Mouse (Mus musculus) large intestine, adult 2 months (tissue): ENCODE measurements around the gene Cxcl15. TPM values are rescaled to one million over a fixed set of nuclear protein-coding genes. Genes with fewer than 3 reads are reported as not detected.
"Not testable (repeated sequence)": the region's sequence is repeated elsewhere in the genome, so short reads cannot be mapped to it uniquely, and the experiment has no call there.

ENCODE experiments used
- DNase-seq: peaks from one replicate; pipeline ENCODE4 v3.0.0-alpha.2; 2012; ENCODE audit warnings: low read depth, low spot score
- WGBS: fragments of 180-500 bp; shearing (Covaris S2); methylation state at CpG from one replicate; pipeline ENCODE4 v1.1.7; 2018; 5-methylcytosine and 5-hydroxymethylcytosine counted together
- polyA plus RNA-seq: library from polyadenylated mRNA; depleted of rRNA; stranded (reverse); fragments of >200 nt; gene quantifications from 2 replicates; pipeline ENCODE4 v1.2.3, GENCODE M21; 2012

The Cxcl15 gene
- polyA plus RNA-seq, 1 experiment = not detected

DNA sequence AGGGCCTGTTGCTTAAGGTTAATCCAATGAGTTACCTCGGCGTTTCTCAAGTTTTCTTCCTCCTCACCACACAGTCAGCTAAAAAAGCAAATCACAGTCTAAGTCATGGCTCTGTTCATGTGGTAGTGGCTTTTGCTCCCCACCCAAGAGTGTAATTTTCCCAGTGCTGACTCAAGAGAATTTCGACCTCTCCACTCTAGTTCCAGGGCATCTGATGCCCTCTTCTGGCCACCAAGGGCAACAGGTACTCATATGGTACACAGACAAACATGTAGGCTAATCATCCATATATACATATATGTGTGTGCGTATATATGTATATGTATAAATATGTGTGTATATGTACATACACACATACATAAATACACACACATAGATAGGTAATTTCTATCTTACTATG lies 6.2 kb upstream of the Cxcl15 start:
- 80% methylated on average over 4 of the region's 4 CpGs for WGBS
- DNase-seq = no peak

DNA sequence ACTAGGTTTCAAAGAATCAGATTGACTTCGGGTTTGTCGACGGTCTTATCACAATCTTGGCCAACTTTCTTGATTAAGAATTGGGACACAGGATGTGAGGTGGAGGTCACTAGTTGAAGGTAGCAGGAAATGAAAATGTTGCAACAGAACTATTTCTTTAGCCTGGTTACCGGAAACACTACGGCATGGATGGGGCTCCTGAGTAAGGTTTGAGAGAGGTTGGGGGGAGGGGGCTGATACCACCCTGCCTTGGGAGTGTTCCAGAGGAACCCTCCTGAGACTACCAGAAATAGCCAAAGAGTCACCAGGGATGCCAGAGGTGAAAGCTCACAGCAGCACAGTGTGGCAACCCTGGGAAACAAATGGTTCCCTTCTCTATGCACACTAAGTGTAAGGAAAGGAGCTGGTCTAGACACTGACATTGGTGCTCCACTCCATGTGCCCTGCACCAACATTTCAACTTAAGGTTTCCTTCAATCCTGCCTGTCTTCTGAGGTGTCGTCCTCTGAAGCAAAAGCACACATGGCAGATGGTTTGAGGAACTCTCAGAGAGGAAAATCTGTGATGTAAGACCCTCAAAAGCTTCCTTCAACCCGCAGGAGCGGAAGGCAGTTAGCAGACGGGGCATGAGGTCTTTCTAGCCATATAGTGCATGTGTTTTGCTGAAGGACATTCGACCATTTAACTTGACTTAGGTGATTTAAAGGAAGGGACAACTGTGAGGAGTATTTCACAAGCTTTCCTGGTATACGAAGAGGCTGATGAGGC lies 4.8 kb upstream of the Cxcl15 start:
- WGBS = 69% methylated on average over 11 of the region's 11 CpGs
- no peak for DNase-seq

GRCm38 (mm10) chr5:90790074-90790502 lies 4.2 kb upstream of the Cxcl15 start:
- DNase-seq = no peak

DNA sequence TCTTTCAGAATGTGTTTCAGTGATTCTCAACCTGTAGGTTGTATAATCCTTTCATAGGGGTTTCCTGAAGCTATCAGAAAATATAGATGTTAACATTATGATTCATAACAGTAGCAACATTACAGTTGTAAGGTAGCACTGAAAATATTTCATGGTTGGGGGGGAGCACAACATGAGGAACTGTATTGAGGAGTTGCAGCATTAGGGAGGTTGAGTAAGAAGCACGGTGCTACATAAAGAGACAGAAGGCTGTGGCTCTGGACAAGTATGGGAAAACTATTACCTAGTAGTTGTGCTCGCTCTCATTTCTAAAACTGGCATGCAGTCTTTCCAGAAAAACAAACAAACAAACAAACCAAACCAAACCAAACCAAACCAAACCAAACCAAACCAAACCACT lies 1.1 kb downstream of the Cxcl15 start:
- not testable (repeated sequence) for DNase-seq
- WGBS = 95% methylated on average over 2 of the region's 2 CpGs

More at GRCm38 (mm10) chr5:90790074-90790502, 4.2 kb upstream of the Cxcl15 start:
- 43% methylated on average over 8 of the region's 8 CpGs for WGBS

- no peak for DNase-seq
Measured at GRCm38 (mm10) chr5:90804574-90804973, 10.2 kb downstream of the Cxcl15 start.

GRCm38 (mm10) chr5:90806050-90806449 lies 11.7 kb downstream of the Cxcl15 start:
- DNase-seq = no peak

DNA sequence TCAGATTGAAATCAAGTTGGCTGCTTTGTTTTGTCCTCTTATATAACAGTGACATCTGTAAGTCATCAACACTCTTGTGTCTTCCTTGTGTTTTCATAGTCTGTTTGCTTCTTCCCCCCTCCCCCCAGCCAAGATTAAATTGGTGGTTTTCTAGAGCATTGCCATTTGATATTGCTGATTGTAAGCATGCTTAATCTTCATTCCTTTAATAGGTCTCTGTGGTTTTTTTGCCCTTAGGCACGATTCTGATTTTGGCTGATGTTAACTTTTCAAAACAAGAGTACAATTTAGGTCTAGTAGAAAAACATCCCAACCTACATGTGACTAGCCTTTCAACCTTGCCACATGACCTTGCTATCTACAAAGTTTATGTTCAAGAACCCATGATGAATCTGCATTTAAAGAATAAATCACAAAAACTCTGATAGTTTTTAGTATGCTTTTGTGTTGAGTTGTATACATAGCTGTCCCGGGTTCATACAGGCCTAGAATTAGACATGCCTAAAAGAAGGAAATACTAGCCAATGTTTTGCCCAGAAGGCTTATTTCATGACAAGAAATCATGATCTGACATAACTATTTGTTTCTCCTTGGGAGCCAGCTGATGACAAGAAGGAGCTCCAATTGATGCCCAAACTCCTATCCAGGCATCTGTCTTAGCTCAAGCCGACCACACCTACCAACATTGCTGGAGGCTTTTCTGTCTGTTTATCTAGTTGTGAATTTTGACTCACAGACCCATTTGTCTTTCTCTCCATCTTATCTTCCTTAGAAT lies 13.0 kb downstream of the Cxcl15 start:
- WGBS = 77% methylated on average over 3 of the region's 3 CpGs

DNA sequence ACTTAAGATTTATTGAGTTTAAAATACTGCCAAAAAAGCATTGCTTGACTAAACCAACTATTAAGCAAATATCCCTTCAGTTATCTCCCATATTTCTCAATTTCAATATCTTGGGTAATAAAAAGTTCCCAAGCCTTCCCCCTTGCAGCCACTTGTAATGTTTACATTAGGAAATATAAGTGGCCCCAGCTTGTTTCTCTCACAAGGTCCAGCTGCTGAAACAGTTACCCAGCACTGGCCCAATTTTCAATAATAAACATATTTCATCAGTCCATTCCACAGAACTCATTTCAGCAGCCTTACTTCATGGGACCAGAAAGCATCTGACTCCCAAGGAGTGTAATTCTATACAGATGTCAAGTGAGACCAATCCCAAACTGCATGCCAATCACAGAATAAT lies 25.4 kb downstream of the Cxcl15 start:
- no peak for DNase-seq

More for the DNA sequence above, 13.0 kb downstream of the Cxcl15 start:
- DNase-seq = no peak

GRCm38 (mm10) chr5:90832145-90832767 lies 37.9 kb downstream of the Cxcl15 start:
- no peak for DNase-seq
- 58% methylated on average over 11 of the region's 11 CpGs for WGBS

- whole genome bisulfite sequencing = 78% methylated on average over 8 of the region's 8 CpGs
- DNase-seq = no peak
Measured at GRCm38 (mm10) chr5:90832768-90833388, 38.5 kb downstream of the Cxcl15 start.

DNA sequence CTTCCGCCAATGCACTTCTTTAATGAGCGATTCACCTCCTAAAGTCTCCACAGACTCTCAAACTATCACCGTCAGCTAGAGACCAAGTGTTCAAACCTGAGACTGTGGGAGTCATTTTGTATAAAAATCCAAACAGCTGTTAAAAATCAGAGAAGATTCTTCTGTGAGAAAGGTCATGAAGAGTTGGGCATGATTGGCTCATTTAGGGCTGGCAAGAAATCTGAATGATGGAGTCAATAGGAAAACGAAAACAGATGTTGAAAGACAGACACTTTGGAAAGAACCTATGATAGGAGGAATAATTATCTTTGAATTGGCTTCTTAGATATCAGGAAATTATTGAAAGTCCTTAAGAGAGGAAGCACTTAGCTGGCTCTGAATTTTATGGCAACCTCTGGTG lies 40.1 kb downstream of the Cxcl15 start:
- 86% methylated on average over 4 of the region's 4 CpGs for WGBS
- no peak for DNase-seq

DNA sequence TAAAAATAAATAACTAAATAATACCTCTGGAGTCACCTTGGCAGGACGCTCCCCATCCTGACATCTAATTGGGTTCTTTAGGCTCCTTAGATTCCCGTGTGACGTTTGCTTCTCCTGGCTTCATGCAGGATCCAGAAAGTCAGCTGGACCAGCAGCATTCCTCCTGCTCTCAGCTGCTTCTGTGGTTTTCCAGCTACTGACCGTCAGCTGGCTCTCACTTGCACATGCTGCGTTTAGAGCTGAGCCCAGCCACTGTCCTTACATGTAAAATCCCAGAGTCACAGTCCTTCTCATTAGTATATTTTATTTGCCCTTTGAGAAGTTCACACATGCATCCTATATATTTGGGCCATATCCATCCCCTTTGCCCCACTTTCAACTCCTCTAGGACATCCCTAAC lies 44.2 kb downstream of the Cxcl15 start:
- no peak for DNase-seq
- 77% methylated on average over 5 of the region's 5 CpGs for WGBS

- WGBS = 71% methylated on average over 7 of the region's 7 CpGs
- no peak for DNase-seq
Measured at GRCm38 (mm10) chr5:90840902-90841869, 46.9 kb downstream of the Cxcl15 start.

DNA sequence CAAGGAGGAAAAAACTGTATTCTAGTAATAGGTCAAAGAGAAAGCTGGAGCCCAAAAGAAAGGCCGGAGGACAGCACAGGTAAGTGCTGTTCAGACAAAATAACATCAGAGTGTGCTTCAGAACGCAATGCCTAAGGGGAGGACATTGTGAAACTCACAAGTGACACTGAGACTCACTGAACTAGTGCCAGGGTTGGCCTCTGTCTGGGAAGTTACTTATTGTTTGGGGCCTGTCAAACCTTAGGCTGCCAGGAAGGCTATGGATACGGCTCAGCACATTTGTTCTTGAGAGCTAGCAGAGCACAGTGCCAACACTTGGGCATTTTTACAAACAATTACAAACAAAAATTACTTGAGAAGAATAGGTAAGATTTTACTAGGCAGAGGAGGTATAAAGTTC lies 49.6 kb downstream of the Cxcl15 start:
- 82% methylated on average over 3 of the region's 3 CpGs for WGBS
- no peak for DNase-seq

DNA sequence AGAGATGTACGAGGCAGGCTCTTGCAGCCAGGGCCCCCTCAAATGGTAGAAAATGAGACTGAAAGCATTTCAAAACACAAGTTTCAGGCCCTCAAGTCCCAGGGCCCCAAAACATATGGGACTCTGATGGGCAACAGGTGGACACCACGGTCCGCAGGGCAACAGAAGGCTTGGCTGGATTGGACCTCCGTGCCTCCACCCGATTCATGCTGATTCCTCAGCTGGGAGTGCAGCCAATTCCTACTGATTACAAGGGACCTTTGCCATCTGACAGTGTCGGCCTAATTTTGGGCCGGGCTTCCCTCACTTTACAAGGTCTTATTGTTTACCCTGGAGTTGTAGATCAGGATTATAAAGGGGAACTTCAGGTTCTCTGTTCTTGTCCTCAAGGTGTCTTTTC lies 55.8 kb downstream of the Cxcl15 start:
- whole genome bisulfite sequencing = 43% methylated on average over 7 of the region's 7 CpGs
- DNase-seq = not testable (repeated sequence)

GRCm38 (mm10) chr5:90851391-90851790 lies 57.1 kb downstream of the Cxcl15 start:
- not testable (repeated sequence) for DNase-seq
- WGBS = 91% methylated on average over 11 of the region's 11 CpGs
